Mouse (Mus musculus) naive thymus-derived CD4-positive, alpha-beta T cell, adult 5 months (primary cell): ENCODE results near the gene Rad51ap1. TPM values are rescaled to one million over a fixed set of nuclear protein-coding genes. Genes with fewer than 3 reads are reported as not detected.

Source experiments
- polyA plus RNA-seq: library from polyadenylated mRNA; unstranded; fragments of 100-300 nt; shearing (Covaris generic); gene quantifications from one replicate; pipeline ENCODE4 v1.2.1, GENCODE M21; 2017

The Rad51ap1 gene
- polyA plus RNA-seq = 1.1 TPM

DNA sequence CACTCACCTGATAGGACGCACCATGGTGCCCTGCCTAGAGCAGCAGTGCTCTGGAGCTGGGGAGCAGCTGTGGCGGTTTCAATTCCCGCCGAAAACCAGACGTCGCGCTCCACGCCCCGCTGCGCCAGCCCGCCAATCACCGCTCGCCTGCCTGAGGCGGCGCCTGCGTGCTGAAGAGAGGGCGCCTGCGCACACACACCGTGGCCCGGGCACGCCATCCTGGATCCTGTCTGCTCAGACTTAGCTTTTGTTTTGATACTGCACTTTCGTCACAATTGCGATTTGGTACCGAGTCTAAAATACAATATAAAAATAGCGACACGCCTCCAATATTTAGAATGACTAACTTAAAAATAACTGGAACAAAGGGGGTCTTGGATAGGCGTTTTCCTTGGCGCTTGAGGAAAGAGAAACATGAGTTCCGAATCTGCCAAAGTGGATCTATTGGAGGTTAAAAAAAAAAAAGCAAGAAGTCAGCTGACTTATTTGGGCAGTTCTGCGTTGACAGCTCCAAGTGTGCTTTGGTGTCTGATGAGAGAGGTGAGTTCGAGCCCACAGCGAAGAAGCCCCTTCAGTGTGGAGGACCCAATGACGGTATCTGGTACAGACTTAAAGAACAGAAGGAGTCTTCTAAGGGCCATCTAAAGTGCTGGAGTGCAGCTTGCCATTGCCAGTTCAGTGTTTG, at the start of gene Rad51ap1, which contains the start of gene D6Wsu163e:
TSS of gene Rad51ap1 (minus strand) at position 101 of the 685 bp plus-strand sequence.
TSS of gene D6Wsu163e (plus strand) at position 476 of the 685 bp plus-strand sequence.

DNA sequence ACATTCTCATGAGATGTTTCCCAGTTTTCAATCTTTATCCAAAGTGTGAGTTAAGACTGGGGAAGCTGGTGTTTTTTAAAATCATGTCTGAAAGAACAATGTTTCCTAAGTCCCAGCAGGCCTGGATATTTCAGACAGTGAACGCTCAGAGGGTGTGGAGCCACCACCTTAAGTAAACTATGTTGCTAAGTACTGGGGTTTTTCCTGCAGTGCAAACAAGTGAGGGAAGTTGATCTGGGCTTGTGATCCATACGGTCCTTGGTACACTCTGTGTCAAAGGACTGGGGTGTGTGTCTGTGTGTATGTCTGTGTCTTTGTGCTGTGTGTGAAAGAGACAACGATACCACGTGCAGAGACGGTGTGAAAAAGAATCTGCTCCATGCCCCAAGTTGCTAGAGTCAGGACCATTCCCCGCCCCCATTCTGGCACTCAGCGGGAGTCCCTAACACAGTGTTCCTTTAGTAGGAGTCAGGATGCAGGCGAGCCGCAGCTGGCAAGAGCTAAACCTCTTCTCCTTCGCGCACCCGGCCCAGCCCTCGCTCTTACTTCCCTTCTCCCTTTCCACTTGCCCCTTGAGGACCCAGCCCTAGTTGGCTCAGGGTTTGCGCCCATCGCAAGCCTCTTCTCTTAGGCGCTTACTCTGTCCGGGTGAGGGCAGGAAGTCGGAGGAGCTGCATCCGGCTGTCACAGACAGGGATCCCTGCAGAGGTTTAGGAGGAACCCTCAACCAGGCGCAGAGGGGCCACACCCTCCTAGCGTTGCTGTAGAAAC, 18.1 kb downstream of the Rad51ap1 start, which contains the start of gene Dyrk4:
TSS of gene Dyrk4 (minus strand) at position 729 of the 771 bp plus-strand sequence.

Other genes starting within 250 kb of the Rad51ap1 start
- gene Kcna6, start 198.9 kb downstream of the Rad51ap1 start, polyA plus RNA-seq = not detected
- 114 TPM for gene Ndufa9, start 90.5 kb downstream of the Rad51ap1 start, polyA plus RNA-seq
- not detected for gene Akap3, start 86.5 kb downstream of the Rad51ap1 start, polyA plus RNA-seq
- gene Dyrk4, start 17.7 kb downstream of the Rad51ap1 start, polyA plus RNA-seq = not detected
- 8.9 TPM for gene D6Wsu163e, start 375 bp upstream of the Rad51ap1 start, polyA plus RNA-seq
- gene Fgf6, start 76.0 kb upstream of the Rad51ap1 start, polyA plus RNA-seq = not detected
- gene Fgf23, start 133.3 kb upstream of the Rad51ap1 start, polyA plus RNA-seq = not detected
- gene Tigar, start 170.0 kb upstream of the Rad51ap1 start, polyA plus RNA-seq = 9.3 TPM
- gene Ccnd2, start 212.6 kb upstream of the Rad51ap1 start, polyA plus RNA-seq = 769 TPM